Mouse (Mus musculus) liver, embryonic 14 days (tissue): ENCODE measurements around the gene Cog5. TPM values are rescaled to one million over a fixed set of nuclear protein-coding genes. Genes with fewer than 3 reads are reported as not detected.

Experiments
- polyA plus RNA-seq: library from polyadenylated mRNA; depleted of rRNA; stranded (reverse); fragments of >200 nt; gene quantifications from 2 replicates; pipeline ENCODE4 v1.2.3, GENCODE M21; 2012; rRNA removed

The Cog5 gene
- 5.8 and 6.6 TPM in 2 replicates for polyA plus RNA-seq

GRCm38 (mm10) chr12:31654197-31654964 is at the start of gene Cog5, which contains the start of gene Dus4l:
Gene Cog5, plus strand, starts transcription at chr12:31654869.
Gene Dus4l, minus strand, starts transcription at chr12:31654826.

GRCm38 (mm10) chr12:31634343-31635239 is 20.1 kb upstream of the Cog5 start, which contains the start of gene Bcap29:
Gene Bcap29, minus strand, starts transcription at chr12:31634658.

DNA sequence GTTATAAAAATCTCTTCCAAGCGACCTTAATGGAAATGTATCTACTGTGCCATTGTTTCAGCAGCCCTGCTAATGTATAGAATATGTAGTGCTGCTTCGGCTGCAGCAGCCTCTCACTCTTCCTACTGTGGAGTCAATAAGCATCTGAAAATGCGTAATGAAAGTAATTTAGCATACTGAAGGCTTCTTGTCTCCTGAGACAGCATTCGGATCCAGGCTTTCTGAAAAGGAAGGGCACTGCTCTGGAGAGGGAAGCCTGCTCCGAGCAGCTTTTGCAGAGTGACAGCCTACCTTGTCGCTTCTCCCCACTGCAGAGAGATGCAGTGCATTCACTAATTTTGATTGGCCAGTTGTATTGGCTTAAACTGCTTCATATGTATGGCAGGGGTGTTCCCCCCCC is 58.9 kb downstream of the Cog5 start, which contains the start of gene Gpr22:
Gene Gpr22 (minus strand): TSS at position 348 of the 400 bp plus-strand sequence.

DNA sequence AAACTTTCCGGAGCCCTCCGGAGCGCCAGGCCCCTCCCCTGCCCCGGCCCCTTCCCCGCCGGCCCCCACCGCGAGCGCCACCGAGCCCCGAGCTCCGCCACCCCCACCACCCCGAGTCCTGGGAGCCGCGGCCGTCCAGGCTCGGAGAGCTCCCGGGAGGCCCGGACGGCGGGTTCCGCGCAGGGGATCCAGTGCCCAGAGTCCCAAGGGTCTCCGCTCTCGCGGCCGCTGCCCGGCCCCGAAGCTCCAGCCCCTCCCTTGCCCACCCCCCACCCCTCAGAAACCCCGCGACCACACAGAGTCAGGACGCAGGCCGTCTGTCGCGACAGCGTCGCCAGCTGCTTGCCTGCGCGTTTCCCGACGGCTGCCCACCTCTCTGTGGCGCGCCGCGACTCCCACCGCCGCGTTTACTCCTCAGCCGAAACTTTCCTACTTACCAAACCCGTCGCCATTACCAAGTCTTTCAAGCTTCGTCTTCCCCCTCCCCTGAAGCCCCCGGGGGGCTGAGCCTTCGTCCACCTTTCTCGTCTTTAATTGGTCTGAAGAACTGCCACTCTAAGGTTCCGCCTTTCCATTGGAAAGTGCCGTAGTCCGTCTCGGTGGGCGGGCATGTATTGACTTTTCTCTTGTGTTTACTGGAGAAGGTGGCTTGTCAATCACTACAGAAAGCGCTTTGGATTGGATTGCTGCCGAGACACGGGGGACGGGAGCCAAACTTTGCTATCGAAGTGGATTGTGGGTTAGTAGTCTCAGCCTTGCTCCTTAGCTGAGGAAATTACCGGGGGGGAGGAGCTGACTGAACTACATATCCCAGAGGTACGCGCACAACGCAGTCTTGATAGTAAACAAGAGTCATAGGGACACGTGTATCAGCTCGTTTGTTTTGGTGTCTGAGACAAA is 295.3 kb downstream of the Cog5 start, which contains the start of gene Hbp1:
Gene Hbp1 (minus strand): TSS at position 777 of the 900 bp plus-strand sequence.

Other genes with a start within 250 kb of the Cog5 start
- 2.4 and 3.1 TPM in 2 replicates for gene Cbll1, start 155.3 kb upstream of the Cog5 start, polyA plus RNA-seq
- gene Slc26a4, start 94.9 kb upstream of the Cog5 start, polyA plus RNA-seq: 0.01 TPM in 2 replicates
- 10.0 and 10.4 TPM in 2 replicates for gene Bcap29, start 20.2 kb upstream of the Cog5 start, polyA plus RNA-seq
- 5.4 and 5.5 TPM in 2 replicates for gene Dus4l, start within 50 bp of the Cog5 start, polyA plus RNA-seq
- not detected in 2 replicates for gene Gpr22, start 59.1 kb downstream of the Cog5 start, polyA plus RNA-seq